22 mouse cellular contexts compared by ENCODE assay signal in genomic region chr10:43603975-43604686, GRCm38 (mm10). TPM values are rescaled to one million over a fixed set of nuclear protein-coding genes. Genes with fewer than 3 reads are reported as not detected.
DNase-seq lines count a peak whose midpoint lies in the region; ATAC-seq and TF ChIP-seq lines count a peak whose summit lies in the region.
"Had no signal": no experiment of that assay in that cellular context is flagged by ENCODE, and none has a peak within 500 bp of the region (broad histone marks: within the 10 kb centered on the region; RNA-seq: fewer than 3 reads in every experiment).

No protein-coding gene starts in this region.

- no peak overlapping the region for H3K9ac ChIP-seq in liver, embryonic 13.5 days
- no peak overlapping the region for H3K9ac ChIP-seq in liver, postnatal 0 days (replicated peaks)
- H3K9ac ChIP-seq in embryonic facial prominence, embryonic 12.5 days: no peak overlapping the region
- no peak overlapping the region for H3K9ac ChIP-seq in limb, embryonic 15.5 days
- H3K9ac ChIP-seq in midbrain, embryonic 14.5 days (replicated peaks; ENCODE audit: low read length): no peak overlapping the region
- H3K9ac ChIP-seq: hindbrain, embryonic 12.5 days; neural tube, embryonic 12.5 days had no signal

- DNase-seq in adrenal gland, postnatal 36 days: peak; percentile 4 to 9
- no peak for DNase-seq in adrenal gland, postnatal 4 days (ENCODE audit: low spot score in 2 of 2)
- DNase-seq in liver, embryonic 13.5 days: no peak
- DNase-seq in liver, postnatal 0 days: no peak
- DNase-seq in left cerebral cortex, postnatal 25 days (ENCODE audit: low spot score in 2 of 2): no peak
- DNase-seq in midbrain, embryonic 14.5 days: no peak
- DNase-seq: adrenal gland, adult 8-10 months; B cell, adult 2 months; cerebellum, adult 9-11 months; gastrocnemius, adult 2 months; heart, adult 2 months; kidney, adult 11 months; kidney, postnatal 36 days; left cerebral cortex, postnatal 4 days; lung, postnatal 10 days; right cerebral cortex, postnatal 14 days had no signal

- peak overlapping the region; percentile 99 for H3K27ac ChIP-seq in liver, embryonic 13.5 days
- no peak overlapping the region for H3K27ac ChIP-seq in liver, postnatal 0 days (ENCODE audit: low read depth)
- H3K27ac ChIP-seq in embryonic facial prominence, embryonic 12.5 days: no peak overlapping the region
- H3K27ac ChIP-seq in limb, embryonic 15.5 days: peak overlapping the region; percentile 28; the same call in 1 of the 2 replicates
- no peak overlapping the region for H3K27ac ChIP-seq in midbrain, embryonic 14.5 days (replicated peaks; ENCODE audit: low read depth, low read length)
- H3K27ac ChIP-seq: forebrain, embryonic 10.5 days; gastrocnemius, adult 2 months; heart, adult 2 months; hindbrain, embryonic 12.5 days; neural tube, embryonic 12.5 days had no signal

- intact Hi-C loops in left cerebral cortex, postnatal 25 days (cut with DNase I): no loop called here

- H3K36me3 ChIP-seq in liver, embryonic 13.5 days: peaks cover 16% of the 10 kb centered on the region; the same call in 1 of the 2 replicates
- H3K36me3 ChIP-seq in liver, postnatal 0 days (replicated peaks; ENCODE audit: insufficient read depth, low read length): peaks cover 4% of the 10 kb centered on the region
- no peaks in the 10 kb centered on the region for H3K36me3 ChIP-seq in embryonic facial prominence, embryonic 12.5 days
- no peaks in the 10 kb centered on the region for H3K36me3 ChIP-seq in limb, embryonic 15.5 days
- no peaks in the 10 kb centered on the region for H3K36me3 ChIP-seq in midbrain, embryonic 14.5 days (ENCODE audit: control insufficient read depth, insufficient read depth, low read length)
- H3K36me3 ChIP-seq: forebrain, embryonic 10.5 days; hindbrain, embryonic 12.5 days; neural tube, embryonic 12.5 days had no signal

- H3K9me3 ChIP-seq in liver, embryonic 13.5 days (replicated peaks): no peaks in the 10 kb centered on the region
- H3K9me3 ChIP-seq in liver, postnatal 0 days (ENCODE audit: low read length): no peaks in the 10 kb centered on the region
- no peaks in the 10 kb centered on the region for H3K9me3 ChIP-seq in embryonic facial prominence, embryonic 12.5 days
- no peaks in the 10 kb centered on the region for H3K9me3 ChIP-seq in limb, embryonic 15.5 days
- no peaks in the 10 kb centered on the region for H3K9me3 ChIP-seq in midbrain, embryonic 14.5 days (ENCODE audit: control insufficient read depth, low read length)
- H3K9me3 ChIP-seq: forebrain, embryonic 10.5 days; hindbrain, embryonic 12.5 days; megakaryocyte, embryonic 14.5 days; neural tube, embryonic 12.5 days had no signal

- H3K4me1 ChIP-seq in liver, embryonic 13.5 days (replicated peaks): peaks cover 78% of the 10 kb centered on the region
- H3K4me1 ChIP-seq in liver, postnatal 0 days (ENCODE audit: insufficient read depth): peaks cover 15% of the 10 kb centered on the region; the same call in 1 of the 2 replicates
- peaks cover 12% of the 10 kb centered on the region for H3K4me1 ChIP-seq in embryonic facial prominence, embryonic 12.5 days
- peaks cover 15% of the 10 kb centered on the region; the same call in 1 of the 2 replicates for H3K4me1 ChIP-seq in limb, embryonic 15.5 days
- no peaks in the 10 kb centered on the region for H3K4me1 ChIP-seq in midbrain, embryonic 14.5 days (ENCODE audit: control insufficient read depth, insufficient read depth, low read length)

- no peaks in the 10 kb centered on the region for H3K27me3 ChIP-seq in liver, embryonic 13.5 days
- no peaks in the 10 kb centered on the region for H3K27me3 ChIP-seq in liver, postnatal 0 days (ENCODE audit: insufficient read depth, low read length)
- no peaks in the 10 kb centered on the region for H3K27me3 ChIP-seq in embryonic facial prominence, embryonic 12.5 days
- no peaks in the 10 kb centered on the region for H3K27me3 ChIP-seq in limb, embryonic 15.5 days
- no peaks in the 10 kb centered on the region for H3K27me3 ChIP-seq in midbrain, embryonic 14.5 days (ENCODE audit: control insufficient read depth, insufficient read depth, low read length)
- H3K27me3 ChIP-seq: hindbrain, embryonic 12.5 days; neural tube, embryonic 12.5 days had no signal

- WGBS in liver, embryonic 13.5 days (ENCODE audit: insufficient replicate concordance): 87% methylated on average over 4 of the region's 4 CpGs
- WGBS in liver, postnatal 0 days (ENCODE audit: insufficient replicate concordance): 88% methylated on average over 4 of the region's 4 CpGs
- WGBS in embryonic facial prominence, embryonic 12.5 days: 79% methylated on average over 4 of the region's 4 CpGs
- WGBS in limb, embryonic 15.5 days: 76% methylated on average over 4 of the region's 4 CpGs
- WGBS in midbrain, embryonic 14.5 days: 82% methylated on average over 4 of the region's 4 CpGs

- H3K4me3 ChIP-seq in liver, embryonic 13.5 days (replicated peaks): no peak overlapping the region
- H3K4me3 ChIP-seq in liver, postnatal 0 days (ENCODE audit: low read depth, low read length): no peak overlapping the region
- no peak overlapping the region for H3K4me3 ChIP-seq in embryonic facial prominence, embryonic 12.5 days
- H3K4me3 ChIP-seq in limb, embryonic 15.5 days: no peak overlapping the region
- no peak overlapping the region for H3K4me3 ChIP-seq in midbrain, embryonic 14.5 days (replicated peaks; ENCODE audit: low read depth, low read length)
- H3K4me3 ChIP-seq: forebrain, embryonic 10.5 days; gastrocnemius, adult 2 months; heart, adult 2 months; hindbrain, embryonic 12.5 days; megakaryocyte, embryonic 14.5 days; neural tube, embryonic 12.5 days had no signal

- no peak for TF ChIP-seq EP300 in liver, postnatal 0 days (IDR thresholded peaks at IDR 0.05; ENCODE audit: low read depth)

- ATAC-seq in liver, embryonic 13.5 days (ENCODE audit: low read depth): no peak
- no peak for ATAC-seq in liver, postnatal 0 days
- ATAC-seq in embryonic facial prominence, embryonic 12.5 days (ENCODE audit: insufficient number of reproducible peaks, insufficient read depth, low FRiP score, low TSS enrichment): 0 out of 2 replicates have a peak, but pooled peaks have one; percentile 52
- 0 out of 2 replicates have a peak, but pooled peaks have one; percentile 27 for ATAC-seq in limb, embryonic 15.5 days (ENCODE audit: insufficient number of reproducible peaks, low FRiP score, low TSS enrichment, low read depth)
- ATAC-seq in midbrain, embryonic 14.5 days (ENCODE audit: low FRiP score, low TSS enrichment): no peak

- no peak overlapping the region for H3K4me2 ChIP-seq in liver, embryonic 13.5 days
- no peak overlapping the region for H3K4me2 ChIP-seq in liver, postnatal 0 days (ENCODE audit: low read depth, low read length)
- no peak overlapping the region for H3K4me2 ChIP-seq in embryonic facial prominence, embryonic 12.5 days (replicated peaks)
- no peak overlapping the region for H3K4me2 ChIP-seq in limb, embryonic 15.5 days
- H3K4me2 ChIP-seq in midbrain, embryonic 14.5 days (ENCODE audit: low read length): no peak overlapping the region
- H3K4me2 ChIP-seq: hindbrain, embryonic 12.5 days; neural tube, embryonic 12.5 days had no signal

- TF ChIP-seq CTCF in liver, postnatal 0 days (IDR thresholded peaks at IDR 0.05; ENCODE audit: low read depth): no peak

RNA-seq across cellular contexts. Expression of gene Cd24a, which starts 26.0 kb away (rescaled TPM):
- 10 to 100 TPM; 28.2 to 40.1 TPM for total RNA-seq in adrenal gland, postnatal 36 days (2021)
- 100 to 1,000 TPM; 139 to 224 TPM for total RNA-seq in adrenal gland, postnatal 4 days (2021)
- polyA plus RNA-seq in liver, embryonic 13.5 days (2015; fragmentation: Nextera tagmentation; extraction: Ambion mirVana): 899 and 1,125 TPM in 2 replicates
- polyA plus RNA-seq in liver, postnatal 0 days (2015; fragmentation: Nextera tagmentation; extraction: Ambion mirVana): 449 and 461 TPM in 2 replicates
- 376 TPM in 2 replicates for polyA plus RNA-seq in embryonic facial prominence, embryonic 12.5 days (2016; fragmentation: Nextera tagmentation; extraction: Ambion mirVana)
- polyA plus RNA-seq in limb, embryonic 15.5 days (2015; fragmentation: Nextera tagmentation; extraction: Ambion mirVana): 178 and 209 TPM in 2 replicates
- total RNA-seq in left cerebral cortex, postnatal 25 days (2021): 10 to 100 TPM; 12.0 to 12.7 TPM
- 1,113 and 1,163 TPM in 2 replicates for polyA plus RNA-seq in midbrain, embryonic 14.5 days (2014; fragmentation: Nextera tagmentation; extraction: Ambion mirVana)

Comparison
In these comparisons a context has a peak if more than half of its experiments do, and no peak if none do; other contexts are left out.
1. DNase-seq: peak in adrenal gland, postnatal 36 days (2 of 2); none in adrenal gland, postnatal 4 days (0 of 2), liver, embryonic 13.5 days (single experiment), liver, postnatal 0 days (single experiment), left cerebral cortex, postnatal 25 days (0 of 2) and midbrain, embryonic 14.5 days (single experiment).
2. H3K27ac ChIP-seq: peak in liver, embryonic 13.5 days (single experiment) and limb, embryonic 15.5 days (single experiment); none in liver, postnatal 0 days (single experiment), embryonic facial prominence, embryonic 12.5 days (single experiment) and midbrain, embryonic 14.5 days (single experiment).
3. ATAC-seq: peak in embryonic facial prominence, embryonic 12.5 days (single experiment) and limb, embryonic 15.5 days (single experiment); none in liver, embryonic 13.5 days (single experiment), liver, postnatal 0 days (single experiment) and midbrain, embryonic 14.5 days (single experiment).